Mouse (Mus musculus) E14TG2a.4 (cell line): ENCODE measurements around the gene Ccnl2.

ENCODE experiments used
- H3K27me3 ChIP-seq: 2 replicates; pipeline ENCODE4 v1.6.1; 2014; ENCODE audit warnings: low read length, control low read depth; ENCODE audit not compliant: insufficient read depth
- H3K36me3 ChIP-seq: 2 replicates; pipeline ENCODE4 v1.6.1; 2014; ENCODE audit warnings: low read length, control low read depth; ENCODE audit not compliant: insufficient read depth
- H3K4me1 ChIP-seq: replicated peaks from 2 replicates; pipeline ENCODE4 v1.6.1; 2014; ENCODE audit warnings: low read depth, low read length, control low read depth
- H3K4me3 ChIP-seq: replicated peaks from 2 replicates; pipeline ENCODE4 v1.5.1; 2014; ENCODE audit warnings: mild to moderate bottlenecking, low read length
- H3K9me3 ChIP-seq: 2 replicates; pipeline ENCODE4 v1.6.1; 2014; ENCODE audit warnings: low read length, control low read depth
- CTCF ChIP-seq: conservative IDR thresholded peaks from 2 replicates; pipeline ENCODE4 v1.5.1; 2014; ENCODE audit warnings: low read length
- NANOG ChIP-seq: IDR thresholded peaks from 2 replicates; pipeline ENCODE4 v1.6.1; 2014; ENCODE audit warnings: borderline replicate concordance, low read length, mixed read lengths
- POU5F1 ChIP-seq: IDR thresholded peaks from 2 replicates; pipeline ENCODE4 v1.6.1; 2014; ENCODE audit warnings: low read length, borderline replicate concordance

Ccnl2 gene

GRCm38 (mm10) chr4:155774971-155775740, 37.1 kb upstream of the Ccnl2 start:
- H3K27me3 ChIP-seq: peaks cover 68% of the 10 kb centered on the region
- peaks cover 55% of the 10 kb centered on the region for H3K4me1 ChIP-seq
- no peaks in the 10 kb centered on the region for H3K9me3 ChIP-seq
- TF ChIP-seq POU5F1 (no peak), NANOG (no peak), CTCF (no peak)
- peak overlapping the region; percentile 76 for H3K4me3 ChIP-seq
- no peaks in the 10 kb centered on the region for H3K36me3 ChIP-seq

GRCm38 (mm10) chr4:155775855-155776254, 36.4 kb upstream of the Ccnl2 start:
- Histone ChIP-seq H3K9me3 (no peaks in the 10 kb centered on the region), H3K27me3 (peaks cover 65% of the 10 kb centered on the region), H3K4me3 (peak overlapping the region; percentile 76; the same call in 1 of the 2 replicates)

GRCm38 (mm10) chr4:155776704-155777335, 35.5 kb upstream of the Ccnl2 start:
- peaks cover 56% of the 10 kb centered on the region for H3K27me3 ChIP-seq
- H3K4me3 ChIP-seq: peak overlapping the region; percentile 21; the same call in 1 of the 2 replicates
- no peaks in the 10 kb centered on the region for H3K9me3 ChIP-seq
- H3K36me3 ChIP-seq: no peaks in the 10 kb centered on the region
- TF ChIP-seq POU5F1 (no peak), NANOG (no peak), CTCF (no peak)
- peaks cover 57% of the 10 kb centered on the region for H3K4me1 ChIP-seq

More at GRCm38 (mm10) chr4:155775855-155776254, 36.4 kb upstream of the Ccnl2 start:
- no peak for TF ChIP-seq CTCF
- Histone ChIP-seq H3K36me3 (no peaks in the 10 kb centered on the region), H3K4me1 (peaks cover 53% of the 10 kb centered on the region)

GRCm38 (mm10) chr4:155777816-155778215, 34.5 kb upstream of the Ccnl2 start:
- TF ChIP-seq CTCF: no peak
- no peak for TF ChIP-seq POU5F1
- TF ChIP-seq NANOG: no peak
- no peak overlapping the region for H3K4me3 ChIP-seq
- peaks cover 57% of the 10 kb centered on the region for H3K4me1 ChIP-seq
- H3K9me3 ChIP-seq: no peaks in the 10 kb centered on the region
- H3K36me3 ChIP-seq: no peaks in the 10 kb centered on the region
- H3K27me3 ChIP-seq: peaks cover 46% of the 10 kb centered on the region

- Histone ChIP-seq H3K36me3 (no peaks in the 10 kb centered on the region), H3K4me1 (peaks cover 50% of the 10 kb centered on the region), H3K27me3 (peaks cover 32% of the 10 kb centered on the region), H3K9me3 (no peaks in the 10 kb centered on the region), H3K4me3 (no peak overlapping the region)
- TF ChIP-seq CTCF: no peak
- no peak for TF ChIP-seq NANOG
- TF ChIP-seq POU5F1: no peak
These were observed 32.8 kb upstream of the Ccnl2 start for GRCm38 (mm10) chr4:155779498-155779897.

GRCm38 (mm10) chr4:155780895-155781294, 31.4 kb upstream of the Ccnl2 start:
- Histone ChIP-seq H3K27me3 (peaks cover 27% of the 10 kb centered on the region), H3K4me1 (peaks cover 47% of the 10 kb centered on the region), H3K9me3 (no peaks in the 10 kb centered on the region), H3K36me3 (no peaks in the 10 kb centered on the region), H3K4me3 (no peak overlapping the region)
- no peak for TF ChIP-seq NANOG
- TF ChIP-seq CTCF: no peak
- no peak for TF ChIP-seq POU5F1

- TF ChIP-seq NANOG (no peak), POU5F1 (no peak), CTCF (no peak)
- Histone ChIP-seq H3K27me3 (peaks cover 20% of the 10 kb centered on the region), H3K9me3 (no peaks in the 10 kb centered on the region), H3K4me3 (peak overlapping the region; percentile 83), H3K4me1 (peaks cover 29% of the 10 kb centered on the region), H3K36me3 (no peaks in the 10 kb centered on the region)
These were observed 28.7 kb upstream of the Ccnl2 start for GRCm38 (mm10) chr4:155783486-155784080.

- H3K4me3 ChIP-seq: peak overlapping the region; percentile 83
- peaks cover 25% of the 10 kb centered on the region for H3K4me1 ChIP-seq
- no peaks in the 10 kb centered on the region for H3K9me3 ChIP-seq
- H3K27me3 ChIP-seq: peaks cover 16% of the 10 kb centered on the region
- TF ChIP-seq NANOG (no peak), CTCF (peak; percentile 31; the same call in 1 of the 2 replicates)
- H3K36me3 ChIP-seq: no peaks in the 10 kb centered on the region
These were observed 28.1 kb upstream of the Ccnl2 start for GRCm38 (mm10) chr4:155784081-155784701.

- H3K4me1 ChIP-seq: peaks cover 25% of the 10 kb centered on the region
- no peak overlapping the region for H3K4me3 ChIP-seq
- peaks cover 17% of the 10 kb centered on the region for H3K27me3 ChIP-seq
- H3K36me3 ChIP-seq: no peaks in the 10 kb centered on the region
- no peaks in the 10 kb centered on the region for H3K9me3 ChIP-seq
- TF ChIP-seq CTCF: no peak
- no peak for TF ChIP-seq POU5F1
- no peak for TF ChIP-seq NANOG
These were observed 27.0 kb upstream of the Ccnl2 start for GRCm38 (mm10) chr4:155785246-155785645.
